Mouse (Mus musculus): ENCODE data around the gene Oxtr. TPM values are rescaled to one million over a fixed set of nuclear protein-coding genes. Genes with fewer than 3 reads are reported as not detected.

Oxtr gene
- polyA plus RNA-seq, 1 experiment from 2014 or later: 0.08 TPM

GRCm38 (mm10) chr6:112466001-112466400, 23.7 kb downstream of the Oxtr start:
- no peak overlapping the region for H3K27ac ChIP-seq
- no peak for DNase-seq (ENCODE audit: low spot score)
- peaks cover 22% of the 10 kb centered on the region for H3K4me1 ChIP-seq
- H3K27me3 ChIP-seq (ENCODE audit: insufficient read depth, poor library complexity, severe bottlenecking): no peaks in the 10 kb centered on the region
- H3K9me3 ChIP-seq: no peaks in the 10 kb centered on the region
- no peak overlapping the region for H3K4me3 ChIP-seq
- H3K36me3 ChIP-seq: peaks cover 7% of the 10 kb centered on the region; the same call in 1 of the 2 replicates

- no peak overlapping the region for H3K4me3 ChIP-seq
- H3K9me3 ChIP-seq: no peaks in the 10 kb centered on the region
- H3K4me1 ChIP-seq: peaks cover 23% of the 10 kb centered on the region
- DNase-seq (ENCODE audit: low spot score): no peak
- H3K27ac ChIP-seq: no peak overlapping the region
- WGBS: 65% methylated on average over 3 of the region's 3 CpGs
- H3K36me3 ChIP-seq: peaks cover 7% of the 10 kb centered on the region; the same call in 1 of the 2 replicates
- no peaks in the 10 kb centered on the region for H3K27me3 ChIP-seq (ENCODE audit: insufficient read depth, poor library complexity, severe bottlenecking)
Measured at GRCm38 (mm10) chr6:112465441-112465840, 24.3 kb downstream of the Oxtr start.

DNA sequence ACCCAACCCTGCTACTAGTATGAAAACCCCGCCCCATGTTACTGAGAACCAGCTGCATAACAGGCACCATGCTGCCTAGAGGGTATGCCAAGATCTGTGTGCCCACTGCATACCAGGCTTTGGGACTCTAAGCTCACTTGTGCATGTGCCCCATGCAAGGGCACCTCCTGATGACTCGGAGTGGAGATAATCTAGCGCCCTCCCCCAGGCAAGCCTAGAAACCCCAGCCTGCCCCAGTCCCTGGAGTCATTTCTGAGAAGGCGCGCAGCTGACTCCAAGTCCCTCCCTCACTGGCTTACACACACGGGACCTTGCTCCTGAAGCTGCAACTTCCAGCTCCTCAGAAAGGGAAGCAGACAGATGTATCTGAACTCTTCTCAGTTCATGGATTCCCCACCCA, 26.4 kb downstream of the Oxtr start:
- Histone ChIP-seq H3K36me3 (0 out of 2 replicates have a peak, but pooled peaks cover 7% of the 10 kb centered on the region), H3K4me1 (peaks cover 42% of the 10 kb centered on the region), H3K27ac (peak overlapping the region; percentile 47; the same call in 1 of the 2 replicates), H3K4me3 (no peak overlapping the region), H3K27me3 (ENCODE audit: insufficient read depth, poor library complexity, severe bottlenecking) (no peaks in the 10 kb centered on the region), H3K9me3 (no peaks in the 10 kb centered on the region)
- DNase-seq (ENCODE audit: low spot score): no peak
- 83% methylated on average over 6 of the region's 6 CpGs for WGBS

DNA sequence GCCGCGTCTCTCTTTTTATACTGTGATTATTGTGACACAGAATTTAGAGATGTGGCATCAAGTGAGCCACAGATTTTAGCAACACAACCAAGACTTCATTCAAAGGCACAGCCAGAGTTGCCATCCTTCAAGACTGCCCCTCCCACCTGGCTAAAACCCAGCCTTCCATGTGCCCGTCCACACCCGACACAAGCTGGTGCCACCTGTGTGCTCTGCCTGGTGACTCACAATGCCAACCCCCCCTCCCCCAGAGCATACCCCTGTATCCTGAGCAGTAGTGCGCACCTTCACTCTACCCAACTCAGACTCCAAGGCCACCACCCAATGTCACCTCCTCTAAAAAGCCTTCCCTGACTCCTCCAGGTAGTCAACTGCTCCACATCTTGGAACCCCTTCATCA, 28.3 kb downstream of the Oxtr start:
- no peaks in the 10 kb centered on the region for H3K9me3 ChIP-seq
- H3K4me1 ChIP-seq: peaks cover 42% of the 10 kb centered on the region
- no peaks in the 10 kb centered on the region for H3K27me3 ChIP-seq (ENCODE audit: insufficient read depth, poor library complexity, severe bottlenecking)
- no peaks in the 10 kb centered on the region for H3K36me3 ChIP-seq
- WGBS: 96% methylated on average over 5 of the region's 5 CpGs
- DNase-seq (ENCODE audit: low spot score): no peak
- H3K27ac ChIP-seq: no peak overlapping the region
- H3K4me3 ChIP-seq: no peak overlapping the region

GRCm38 (mm10) chr6:112459341-112459749, 30.4 kb downstream of the Oxtr start, which contains the start of gene Cav3:
TSS of gene Cav3 (plus strand) at chr6:112459505.
- no peaks in the 10 kb centered on the region for H3K9me3 ChIP-seq
- peak within 1 kb of the TSS; percentile 85 for H3K27ac ChIP-seq
- H3K4me1 ChIP-seq: peaks cover 36% of the 10 kb centered on the region
- peak within 1 kb of the TSS; percentile 41 for H3K4me3 ChIP-seq
- no peaks in the 10 kb centered on the region for H3K27me3 ChIP-seq (ENCODE audit: insufficient read depth, poor library complexity, severe bottlenecking)
- H3K36me3 ChIP-seq: no peaks in the 10 kb centered on the region
- 36% methylated on average over 12 of the region's 12 CpGs for WGBS
- peak; percentile 89 for DNase-seq (ENCODE audit: low spot score)

DNA sequence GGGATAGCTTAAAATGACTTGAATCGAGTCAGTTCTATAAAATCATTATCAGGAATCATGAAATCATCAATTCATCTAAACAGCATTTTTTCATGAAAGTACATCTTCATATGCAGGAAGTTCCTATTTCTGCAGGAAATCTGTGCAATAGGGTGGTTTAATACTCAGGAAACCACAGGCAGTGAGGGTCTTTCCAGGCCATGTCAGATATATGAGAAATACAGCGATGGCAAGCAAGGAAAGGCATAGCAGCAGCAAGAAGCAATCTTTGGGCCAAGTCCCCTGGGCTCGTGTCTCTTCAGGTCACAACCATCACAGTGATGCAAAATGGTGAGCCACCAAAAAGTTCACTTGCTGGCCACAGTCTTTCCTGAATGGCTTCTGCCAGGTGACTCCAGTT, 44.1 kb downstream of the Oxtr start:
- H3K36me3 ChIP-seq: no peaks in the 10 kb centered on the region
- no peak overlapping the region for H3K4me3 ChIP-seq
- 71% methylated on average over 3 of the region's 3 CpGs for WGBS
- H3K4me1 ChIP-seq: no peaks in the 10 kb centered on the region
- no peak overlapping the region for H3K27ac ChIP-seq
- H3K9me3 ChIP-seq: no peaks in the 10 kb centered on the region
- no peaks in the 10 kb centered on the region for H3K27me3 ChIP-seq (ENCODE audit: insufficient read depth, poor library complexity, severe bottlenecking)
- no peak for DNase-seq (ENCODE audit: low spot score)

- H3K4me3 ChIP-seq: no peak overlapping the region
- WGBS: 70% methylated on average over 6 of the region's 6 CpGs
- no peaks in the 10 kb centered on the region for H3K27me3 ChIP-seq (ENCODE audit: insufficient read depth, poor library complexity, severe bottlenecking)
- no peaks in the 10 kb centered on the region for H3K4me1 ChIP-seq
- no peak overlapping the region for H3K27ac ChIP-seq
- H3K36me3 ChIP-seq: no peaks in the 10 kb centered on the region
- no peaks in the 10 kb centered on the region for H3K9me3 ChIP-seq
- DNase-seq (ENCODE audit: low spot score): no peak
Measured at GRCm38 (mm10) chr6:112426018-112426732, 63.6 kb downstream of the Oxtr start.

GRCm38 (mm10) chr6:112423746-112424501, 65.8 kb downstream of the Oxtr start:
- H3K4me1 ChIP-seq: no peaks in the 10 kb centered on the region
- WGBS: 81% methylated on average over 8 of the region's 8 CpGs
- DNase-seq (ENCODE audit: low spot score): no peak
- H3K9me3 ChIP-seq: no peaks in the 10 kb centered on the region
- H3K4me3 ChIP-seq: no peak overlapping the region
- H3K27me3 ChIP-seq (ENCODE audit: insufficient read depth, poor library complexity, severe bottlenecking): no peaks in the 10 kb centered on the region
- no peaks in the 10 kb centered on the region for H3K36me3 ChIP-seq
- no peak overlapping the region for H3K27ac ChIP-seq

Other genes starting within 250 kb of the Oxtr start
- gene Lmcd1, start 216.2 kb downstream of the Oxtr start, polyA plus RNA-seq (2016; fragmentation: Nextera tagmentation; extraction: Ambion mirVana): 12.8 and 30.3 TPM in 2 replicates
- gene Ssu2, start 101.9 kb downstream of the Oxtr start, polyA plus RNA-seq (2016; fragmentation: Nextera tagmentation; extraction: Ambion mirVana): 0.18 and 0.49 TPM in 2 replicates
- gene Cav3, start 30.4 kb downstream of the Oxtr start, polyA plus RNA-seq (2016; fragmentation: Nextera tagmentation; extraction: Ambion mirVana): 27.8 and 64.0 TPM in 2 replicates
- gene Rad18, start 206.7 kb upstream of the Oxtr start, polyA plus RNA-seq (2016; fragmentation: Nextera tagmentation; extraction: Ambion mirVana): 32.9 and 39.5 TPM in 2 replicates

All from heart, embryonic 10.5 days (tissue).